Mouse (Mus musculus): ENCODE data around the gene Slc46a2. TPM values are rescaled to one million over a fixed set of nuclear protein-coding genes. Genes with fewer than 3 reads are reported as not detected.

Gene Slc46a2
- polyA plus RNA-seq (2021; fragmentation: Nextera tagmentation): not detected in 2 replicates
- long read RNA-seq, experiment 1: 0 reads
- long read RNA-seq, experiment 2: 0 reads

GRCm38 (mm10) chr4:59914608-59915403 lies at the start of gene Slc46a2:
TSS of gene Slc46a2 (minus strand) at chr4:59915056.

GRCm38 (mm10) chr4:59963405-59964344 lies 48.8 kb upstream of the Slc46a2 start, which contains the start of gene Mup6:
TSS of gene Mup6 (plus strand) at chr4:59964294.

GRCm38 (mm10) chr4:59960610-59961009 lies 45.8 kb upstream of the Slc46a2 start, which contains the start of gene Mup4:
TSS of gene Mup4 (minus strand) at chr4:59960710.

Other genes with a start within 250 kb of the Slc46a2 start
- 15.1 and 16.6 TPM in 2 replicates for gene Inip, start 113.5 kb downstream of the Slc46a2 start, polyA plus RNA-seq (2021; fragmentation: Nextera tagmentation)
- 5.7 and 6.9 TPM in 2 replicates for gene Snx30, start 109.2 kb downstream of the Slc46a2 start, polyA plus RNA-seq (2021; fragmentation: Nextera tagmentation)
- gene Mup4, start 45.7 kb upstream of the Slc46a2 start, polyA plus RNA-seq (2021; fragmentation: Nextera tagmentation): not detected in 2 replicates
- gene Mup6, start 49.2 kb upstream of the Slc46a2 start, polyA plus RNA-seq (2021; fragmentation: Nextera tagmentation): not detected in 2 replicates
- not detected in 2 replicates for gene Mup7, start 155.4 kb upstream of the Slc46a2 start, polyA plus RNA-seq (2021; fragmentation: Nextera tagmentation)
- not detected in 2 replicates for gene Mup2, start 239.2 kb upstream of the Slc46a2 start, polyA plus RNA-seq (2021; fragmentation: Nextera tagmentation)

All from layer of hippocampus, adult 6 months (tissue).